Mouse (Mus musculus): Measurements from ENCODE around the gene Olfr693. TPM values are rescaled to one million over a fixed set of nuclear protein-coding genes. Genes with fewer than 3 reads are reported as not detected.
"Not testable (repeated sequence)": the region's sequence is repeated elsewhere in the genome, so short reads cannot be mapped to it uniquely, and the experiment has no call there.

Olfr693 gene
- total and polyA plus RNA-seq, 3 experiments, result not detected

GRCm38 (mm10) chr7:106716296-106716695, 35.9 kb upstream of the Olfr693 start, which contains the start of gene Olfr695:
Gene Olfr695 (minus strand): TSS chr7:106716396.
- TF ChIP-seq KAT2A (conservative IDR thresholded peaks at IDR 0.05; ENCODE audit: low read depth, low read length), result no peak
- no peak for TF ChIP-seq GATA1 (IDR thresholded peaks at IDR 0.05; ENCODE audit: low read depth, low read length)
- no peak for TF ChIP-seq RCOR1 (IDR thresholded peaks at IDR 0.05; ENCODE audit: low read depth, low read length)
- no peak for TF ChIP-seq MAFK (IDR thresholded peaks at IDR 0.05; ENCODE audit: borderline replicate concordance, low read depth, low read length)
- no peak for TF ChIP-seq NELFE (IDR thresholded peaks at IDR 0.05; ENCODE audit: low read depth, low read length)

GRCm38 (mm10) chr7:106711463-106711862, 31.1 kb upstream of the Olfr693 start:
- no peak overlapping the region for H3K4me3 ChIP-seq (ENCODE audit: control insufficient read depth in 1 of 2, insufficient read depth in 1 of 2, low read depth in 2 of 2, low read length in 2 of 2)
- no peaks in the 10 kb centered on the region for H3K79me2 ChIP-seq (ENCODE audit: control insufficient read depth, insufficient read depth, low read length, poor library complexity)
- H3K4me1 ChIP-seq (ENCODE audit: control insufficient read depth in 1 of 2, insufficient read depth in 2 of 2, low read length in 2 of 2), result no peaks in the 10 kb centered on the region
- TF ChIP-seq SMC3 (IDR thresholded peaks at IDR 0.05; ENCODE audit: low read depth, low read length), result no peak
- TF ChIP-seq CTCF (IDR thresholded peaks at IDR 0.05 in 2 of 3, conservative IDR thresholded peaks at IDR 0.05 in 1 of 3; ENCODE audit: control insufficient read depth in 1 of 3, insufficient read depth in 1 of 3, low read depth in 2 of 3, low read length in 3 of 3, poor library complexity in 1 of 3, severe bottlenecking in 1 of 3), result no peak
- no peak for TF ChIP-seq CHD2 (IDR thresholded peaks at IDR 0.05; ENCODE audit: low read length)
- no peak for TF ChIP-seq TBP (IDR thresholded peaks at IDR 0.05; ENCODE audit: low read depth, low read length)
- no peak overlapping the region for H3K9ac ChIP-seq (ENCODE audit: control insufficient read depth, low read depth, low read length, poor library complexity, severe bottlenecking)
- H3K27me3 ChIP-seq (ENCODE audit: control insufficient read depth in 1 of 2, insufficient read depth in 2 of 2, low read length in 2 of 2), result no peaks in the 10 kb centered on the region
- H3K27ac ChIP-seq (ENCODE audit: control insufficient read depth, low read depth, low read length), result no peak overlapping the region
- peak; percentile 7 for DNase-seq (ENCODE audit: low read depth, low spot score)
- H3K36me3 ChIP-seq (ENCODE audit: control insufficient read depth in 1 of 2, insufficient read depth in 2 of 2, low read length in 2 of 2), result no peaks in the 10 kb centered on the region
- H3K9me3 ChIP-seq (replicated peaks; ENCODE audit: insufficient read depth, low read length), result no peaks in the 10 kb centered on the region

More at GRCm38 (mm10) chr7:106716296-106716695, 35.9 kb upstream of the Olfr693 start, which contains the start of gene Olfr695:
- H3K4me3 ChIP-seq (ENCODE audit: control insufficient read depth in 1 of 2, insufficient read depth in 1 of 2, low read depth in 2 of 2, low read length in 2 of 2), result no peak within 1 kb of the TSS
- no peak within 1 kb of the TSS for H3K27ac ChIP-seq (ENCODE audit: control insufficient read depth, low read depth, low read length)
- DNase-seq (ENCODE audit: low read depth, low spot score), result no peak
- no peaks in the 10 kb centered on the region for H3K79me2 ChIP-seq (ENCODE audit: control insufficient read depth, insufficient read depth, low read length, poor library complexity)
- H3K9me3 ChIP-seq (replicated peaks; ENCODE audit: insufficient read depth, low read length), result no peaks in the 10 kb centered on the region
- H3K27me3 ChIP-seq (ENCODE audit: control insufficient read depth in 1 of 2, insufficient read depth in 2 of 2, low read length in 2 of 2), result no peaks in the 10 kb centered on the region
- H3K36me3 ChIP-seq (ENCODE audit: control insufficient read depth in 1 of 2, insufficient read depth in 2 of 2, low read length in 2 of 2), result no peaks in the 10 kb centered on the region
- no peak within 1 kb of the TSS for H3K9ac ChIP-seq (ENCODE audit: control insufficient read depth, low read depth, low read length, poor library complexity, severe bottlenecking)
- no peaks in the 10 kb centered on the region for H3K4me1 ChIP-seq (ENCODE audit: control insufficient read depth in 1 of 2, insufficient read depth in 2 of 2, low read length in 2 of 2)

GRCm38 (mm10) chr7:106707705-106708104, 27.3 kb upstream of the Olfr693 start:
- not testable (repeated sequence) for H3K27me3 ChIP-seq (ENCODE audit: control insufficient read depth in 1 of 2, insufficient read depth in 2 of 2, low read length in 2 of 2); H3K4me1 ChIP-seq (ENCODE audit: control insufficient read depth in 1 of 2, insufficient read depth in 2 of 2, low read length in 2 of 2); H3K9me3 ChIP-seq (replicated peaks; ENCODE audit: insufficient read depth, low read length); H3K9ac ChIP-seq (ENCODE audit: control insufficient read depth, low read depth, low read length, poor library complexity, severe bottlenecking); H3K36me3 ChIP-seq (ENCODE audit: control insufficient read depth in 1 of 2, insufficient read depth in 2 of 2, low read length in 2 of 2); H3K79me2 ChIP-seq (ENCODE audit: control insufficient read depth, insufficient read depth, low read length, poor library complexity); H3K27ac ChIP-seq (ENCODE audit: control insufficient read depth, low read depth, low read length); DNase-seq (ENCODE audit: low read depth, low spot score); H3K4me3 ChIP-seq (ENCODE audit: control insufficient read depth in 1 of 2, insufficient read depth in 1 of 2, low read depth in 2 of 2, low read length in 2 of 2)

GRCm38 (mm10) chr7:106696891-106697290, 16.5 kb upstream of the Olfr693 start:
- Histone ChIP-seq H3K27me3 (ENCODE audit: control insufficient read depth in 1 of 2, insufficient read depth in 2 of 2, low read length in 2 of 2) (no peaks in the 10 kb centered on the region), H3K9ac (ENCODE audit: control insufficient read depth, low read depth, low read length, poor library complexity, severe bottlenecking) (no peak overlapping the region), H3K27ac (ENCODE audit: control insufficient read depth, low read depth, low read length) (no peak overlapping the region), H3K79me2 (ENCODE audit: control insufficient read depth, insufficient read depth, low read length, poor library complexity) (no peaks in the 10 kb centered on the region), H3K4me1 (ENCODE audit: control insufficient read depth in 1 of 2, insufficient read depth in 2 of 2, low read length in 2 of 2) (no peaks in the 10 kb centered on the region), H3K36me3 (ENCODE audit: control insufficient read depth in 1 of 2, insufficient read depth in 2 of 2, low read length in 2 of 2) (no peaks in the 10 kb centered on the region), H3K9me3 (replicated peaks; ENCODE audit: insufficient read depth, low read length) (no peaks in the 10 kb centered on the region), H3K4me3 (ENCODE audit: control insufficient read depth in 1 of 2, insufficient read depth in 1 of 2, low read depth in 2 of 2, low read length in 2 of 2) (no peak overlapping the region)
- DNase-seq (ENCODE audit: low read depth, low spot score), result no peak
- TF ChIP-seq E2F4 (IDR thresholded peaks at IDR 0.05; ENCODE audit: borderline replicate concordance, low read depth, low read length) (no peak), POLR2AphosphoS2 (IDR thresholded peaks at IDR 0.05; ENCODE audit: low read length) (no peak), TBP (IDR thresholded peaks at IDR 0.05; ENCODE audit: low read depth, low read length) (no peak), HCFC1 (IDR thresholded peaks at IDR 0.05; ENCODE audit: low read depth, low read length) (no peak), GABPA (IDR thresholded peaks at IDR 0.05; ENCODE audit: low read depth, low read length) (no peak), RAD21 (IDR thresholded peaks at IDR 0.05; ENCODE audit: low read depth, low read length) (no peak), USF1 (IDR thresholded peaks at IDR 0.05; ENCODE audit: low read depth, low read length) (no peak), RCOR1 (IDR thresholded peaks at IDR 0.05; ENCODE audit: low read depth, low read length) (no peak), ZKSCAN1 (IDR thresholded peaks at IDR 0.05; ENCODE audit: low read depth, low read length) (no peak), EP300 (IDR thresholded peaks at IDR 0.05; ENCODE audit: low read depth in 1 of 2, low read length in 2 of 2) (no peak), BHLHE40 (IDR thresholded peaks at IDR 0.05; ENCODE audit: borderline replicate concordance, low read depth, low read length) (no peak), GATA1 (IDR thresholded peaks at IDR 0.05; ENCODE audit: low read depth, low read length) (no peak), ZMIZ1 (IDR thresholded peaks at IDR 0.05; ENCODE audit: low read depth, low read length) (no peak), ELF1 (IDR thresholded peaks at IDR 0.05; ENCODE audit: low read depth, low read length) (no peak), POLR2AphosphoS5 (IDR thresholded peaks at IDR 0.05; ENCODE audit: borderline replicate concordance, low read depth, low read length) (no peak), ETS1 (IDR thresholded peaks at IDR 0.05; ENCODE audit: low read depth, low read length) (no peak)
